Mouse (Mus musculus): Measurements from ENCODE around the gene Irf6. TPM values are rescaled to one million over a fixed set of nuclear protein-coding genes. Genes with fewer than 3 reads are reported as not detected.

Irf6 gene
- total RNA-seq (2021) = 1 to 10 TPM in 1 of 2 experiments, under 1 TPM in 1; 0.33 to 1.2 TPM
- long read RNA-seq, experiment 1, partial matches to known transcripts = 1 of 2 reads
- long read RNA-seq, experiment 1, other reads (novel, unspliced or antisense) = 0 of 2 reads
- long read RNA-seq, experiment 2 = 0 reads

DNA sequence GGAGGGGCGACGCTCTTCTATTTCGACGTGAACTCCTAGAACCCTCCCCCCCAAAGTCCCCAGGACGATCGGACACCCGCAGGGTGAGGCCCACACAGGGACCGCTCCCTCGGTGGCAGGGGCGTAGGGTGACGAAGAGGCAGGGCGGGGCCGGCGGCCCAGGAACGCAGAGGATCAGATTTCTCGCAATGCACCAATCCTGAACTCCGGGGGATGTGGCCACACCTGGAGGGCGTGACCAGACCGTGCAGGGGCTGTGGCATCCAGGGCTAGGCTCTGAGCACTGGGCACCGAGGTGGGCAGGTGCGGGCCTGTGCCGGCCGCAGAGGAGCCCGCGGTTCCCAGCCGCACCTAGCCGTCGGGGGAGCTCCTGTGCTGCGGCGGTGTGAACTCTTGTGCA, at the start of gene Irf6:
Irf6 (plus strand) TSS at position 240 of the 400 bp plus-strand sequence.
- peak; percentile 37 to 38 for DNase-seq (ENCODE audit: low spot score in 2 of 2)

DNA sequence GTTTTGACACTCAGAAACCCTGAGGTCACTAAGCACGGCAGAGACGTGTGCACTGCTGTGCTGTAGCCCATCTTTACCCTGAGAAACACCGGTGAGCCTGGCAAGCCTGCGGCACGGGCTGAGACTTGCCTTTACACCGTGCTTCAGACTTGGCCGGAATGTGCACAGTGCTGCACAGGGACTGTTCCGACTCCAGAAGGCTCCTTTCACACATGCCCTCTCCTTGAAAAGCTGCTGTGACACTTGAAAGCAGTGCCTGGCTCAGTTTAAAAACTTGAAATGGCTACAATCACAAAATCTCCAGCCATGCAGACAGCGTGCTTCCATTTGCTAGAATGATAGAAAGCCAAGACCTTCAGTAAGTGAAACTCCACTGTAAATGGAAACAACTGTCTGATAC, 40.8 kb upstream of the Irf6 start:
- DNase-seq (ENCODE audit: low spot score in 2 of 2) = no peak

GRCm38 (mm10) chr1:193122793-193123192, 30.1 kb upstream of the Irf6 start:
- no peak for DNase-seq (ENCODE audit: low spot score in 2 of 2)

GRCm38 (mm10) chr1:193123290-193123689, 29.6 kb upstream of the Irf6 start:
- DNase-seq (ENCODE audit: low spot score in 2 of 2) = no peak

DNA sequence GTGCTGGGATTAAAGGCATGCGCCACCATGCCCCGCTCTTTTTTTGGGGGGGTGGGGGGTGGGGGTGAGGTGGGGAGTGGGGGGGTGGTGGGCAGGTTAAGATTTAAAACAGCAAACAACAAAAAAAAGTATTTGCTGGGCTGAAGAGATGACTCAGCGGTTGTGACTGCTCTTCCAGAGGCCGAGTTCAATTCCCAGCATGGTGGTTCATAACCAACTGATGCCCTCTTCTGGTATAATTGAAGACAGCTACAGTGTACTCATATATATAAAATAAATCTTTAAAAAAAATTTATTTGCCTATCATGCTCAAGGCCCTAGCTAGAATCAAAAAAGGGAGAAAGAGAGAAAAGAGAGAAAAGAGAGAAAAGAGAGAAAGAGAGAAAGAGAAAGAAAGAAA, 27.1 kb upstream of the Irf6 start:
- DNase-seq (ENCODE audit: low spot score in 2 of 2) = no peak

GRCm38 (mm10) chr1:193128055-193128454, 24.9 kb upstream of the Irf6 start:
- no peak for DNase-seq (ENCODE audit: low spot score in 2 of 2)

DNA sequence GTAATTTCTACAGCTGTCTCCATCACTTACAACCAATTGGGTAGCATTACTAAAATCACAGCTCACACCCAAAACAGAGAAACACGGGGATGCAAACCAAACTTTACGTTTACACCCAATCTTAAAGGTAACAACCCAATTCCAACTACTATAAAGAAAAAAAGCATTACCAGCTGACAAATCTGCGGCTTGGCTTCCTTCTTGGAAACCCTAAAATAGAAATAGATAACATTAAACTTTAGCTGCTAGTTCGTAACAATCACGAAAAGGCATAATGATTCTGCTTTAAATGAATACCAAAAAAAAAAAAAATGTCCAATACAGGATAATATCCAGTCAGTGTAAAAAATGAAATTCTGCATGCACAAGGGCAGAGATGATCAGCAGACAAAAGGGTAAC, 23.6 kb upstream of the Irf6 start:
- no peak for DNase-seq (ENCODE audit: low spot score in 2 of 2)

- peak; percentile 97 to 98 for DNase-seq (ENCODE audit: low spot score in 2 of 2)
Observed at GRCm38 (mm10) chr1:193129786-193130455, 23.0 kb upstream of the Irf6 start, which contains the start of gene Diexf. Gene Diexf, minus strand, starts transcription at chr1:193130272.

DNA sequence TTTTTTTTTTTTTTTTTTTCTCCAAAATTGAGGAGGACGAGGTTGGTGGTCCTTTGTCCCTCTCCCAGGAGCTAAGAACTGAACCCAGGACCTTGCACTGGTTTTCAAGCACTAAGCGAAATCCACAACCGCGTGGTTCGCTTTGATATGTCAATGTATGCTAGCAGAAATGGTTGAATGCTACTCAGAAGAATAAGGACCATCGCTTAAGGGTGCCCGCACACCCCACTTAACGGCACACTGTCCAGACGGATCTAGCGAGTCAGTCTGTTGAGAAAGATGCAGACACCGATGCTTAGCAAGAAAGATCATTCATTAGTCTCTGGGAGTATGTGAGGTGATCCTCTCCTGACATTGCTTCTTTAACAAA, 22.5 kb upstream of the Irf6 start:
- peak in 1 of 2 experiments; percentile 21 for DNase-seq (ENCODE audit: low spot score in 2 of 2)

- DNase-seq (ENCODE audit: low spot score in 2 of 2) = no peak
Observed at GRCm38 (mm10) chr1:193130839-193131238, 22.1 kb upstream of the Irf6 start.

DNA sequence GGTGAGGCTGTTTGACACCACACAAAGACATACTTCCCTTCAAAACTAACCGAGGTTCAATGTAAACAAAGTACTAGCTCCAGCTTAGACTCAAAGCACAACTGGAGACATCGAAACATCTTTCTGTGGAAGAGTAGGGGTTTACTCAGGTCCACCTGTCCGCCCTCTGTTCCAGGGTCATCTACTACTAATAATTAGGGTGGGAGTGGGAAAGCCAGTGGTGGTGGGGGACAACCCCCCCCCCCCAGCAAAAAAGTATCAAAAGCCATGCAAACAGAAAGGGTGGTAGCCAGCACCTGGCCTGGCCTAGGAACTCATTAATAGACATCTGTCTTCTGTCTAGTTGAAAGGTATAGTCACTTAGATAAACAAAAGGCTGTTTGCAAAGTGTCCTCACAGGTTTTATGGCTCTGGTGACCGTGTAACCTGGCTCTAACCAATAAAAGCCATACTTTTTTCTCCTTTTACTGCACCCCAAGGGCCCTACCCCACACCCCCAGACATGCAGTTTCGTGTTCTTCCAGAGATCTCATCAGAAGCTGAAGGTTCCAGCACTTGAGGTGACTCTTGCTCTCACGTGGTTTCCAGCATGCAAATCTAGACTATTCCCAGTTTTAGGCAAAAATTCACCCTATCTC, 21.5 kb upstream of the Irf6 start:
- no peak for DNase-seq (ENCODE audit: low spot score in 2 of 2)

- DNase-seq (ENCODE audit: low spot score in 2 of 2) = no peak
Observed at GRCm38 (mm10) chr1:193132385-193132784, 20.5 kb upstream of the Irf6 start.

DNA sequence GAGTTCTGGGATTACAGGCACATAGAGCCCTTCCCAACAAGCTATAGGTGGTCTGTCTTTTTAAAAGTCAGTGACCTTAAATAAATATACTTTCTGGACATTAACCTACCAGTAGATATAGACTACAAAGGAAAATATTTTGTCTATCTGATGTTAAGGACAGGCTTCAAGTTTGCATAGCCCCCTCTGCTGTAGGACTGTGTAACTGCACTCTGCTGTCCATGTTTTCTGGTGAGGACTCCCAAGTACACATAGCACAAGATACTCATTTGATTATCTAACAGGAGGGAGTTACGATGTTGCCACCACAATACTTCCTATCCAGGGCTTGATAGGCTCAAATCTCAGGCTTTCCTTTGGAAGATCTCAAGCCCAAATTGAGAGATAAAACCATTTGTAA, 19.2 kb upstream of the Irf6 start:
- no peak for DNase-seq (ENCODE audit: low spot score in 2 of 2)

DNA sequence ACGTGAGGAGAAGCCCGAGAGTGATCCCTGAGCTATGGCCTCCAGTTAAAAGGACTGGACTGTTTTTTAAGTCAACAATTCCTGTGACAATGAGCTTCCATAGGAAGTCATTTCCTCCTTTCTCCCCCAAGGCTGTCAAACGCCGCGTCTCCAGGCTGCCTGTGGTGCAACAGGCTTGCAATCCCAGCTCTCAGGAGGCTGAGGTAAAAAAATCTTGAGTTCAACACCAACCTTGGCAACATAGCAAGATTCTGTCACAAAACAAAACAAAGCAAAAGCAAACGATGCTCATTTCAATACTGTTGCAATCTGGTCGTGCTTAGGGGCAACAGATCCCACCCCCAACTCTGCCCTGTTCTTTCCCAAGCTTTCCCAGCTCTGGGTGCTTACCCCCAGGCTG, 14.8 kb upstream of the Irf6 start:
- no peak for DNase-seq (ENCODE audit: low spot score in 2 of 2)

DNA sequence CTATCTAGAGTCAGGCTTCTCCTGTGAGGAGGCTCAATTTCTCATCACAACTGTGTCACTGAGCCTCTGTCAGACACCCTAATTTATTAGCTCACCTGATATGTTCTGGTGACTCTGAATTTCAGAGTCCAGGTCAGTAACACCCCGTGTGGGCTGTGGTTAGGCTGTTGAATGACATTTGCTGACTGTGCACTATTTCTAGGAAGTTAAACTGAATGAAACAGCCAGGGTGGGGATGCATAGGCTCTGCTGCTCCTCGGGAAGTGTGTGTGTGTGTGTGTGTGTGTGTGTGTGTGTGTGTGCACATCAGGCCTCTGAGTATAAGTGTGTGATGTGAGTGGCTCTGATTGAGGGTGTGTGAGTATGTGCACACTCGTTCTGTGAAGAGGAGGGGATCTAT, 14.2 kb upstream of the Irf6 start:
- no peak for DNase-seq (ENCODE audit: low spot score in 2 of 2)

DNA sequence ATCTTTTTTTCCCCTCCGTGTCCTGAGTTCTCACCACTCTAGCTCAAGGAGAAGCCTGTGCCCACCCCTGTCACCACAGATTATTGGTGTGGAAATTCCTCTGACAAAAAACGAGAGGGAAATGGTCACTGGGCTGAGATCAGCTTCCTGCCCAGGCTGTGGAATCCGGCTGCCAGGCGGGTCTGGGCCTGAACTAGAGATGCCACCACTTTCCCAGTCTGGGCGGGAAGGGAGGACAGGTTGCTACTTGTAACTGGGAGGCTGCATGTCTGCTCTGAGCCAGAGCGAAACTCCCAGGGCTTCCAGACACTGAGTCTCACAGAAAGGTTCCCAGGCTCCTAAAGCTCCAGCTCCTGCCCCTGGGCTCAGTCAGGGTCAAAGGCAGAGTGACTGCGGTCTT, 11.8 kb upstream of the Irf6 start:
- no peak for DNase-seq (ENCODE audit: low spot score in 2 of 2)

DNA sequence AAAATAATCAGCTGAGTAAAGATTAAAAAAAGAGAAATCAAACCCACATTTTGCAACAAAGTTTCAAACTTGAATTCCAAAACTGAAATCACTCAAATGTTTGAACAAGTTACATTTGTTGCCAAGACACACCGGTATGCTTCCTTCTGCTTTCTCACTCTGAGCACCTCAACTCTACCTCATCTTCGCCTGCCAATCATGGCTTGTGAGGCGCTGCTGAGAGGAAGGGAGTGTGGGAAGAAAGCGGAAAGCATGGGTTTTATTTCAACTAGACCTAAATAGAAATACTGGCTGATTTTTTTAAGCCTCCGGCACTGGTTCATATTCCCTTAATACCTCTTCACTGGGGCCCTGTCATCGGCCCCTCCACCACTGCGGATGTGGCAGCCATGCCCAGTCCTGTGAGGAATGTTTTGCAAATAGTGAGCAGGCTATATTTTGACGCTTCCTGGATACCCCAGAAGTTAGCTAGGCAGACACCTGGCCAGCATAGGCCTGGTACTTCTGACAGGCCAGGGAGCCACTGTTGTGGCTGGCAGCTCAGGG, 10.3 kb upstream of the Irf6 start:
- DNase-seq (ENCODE audit: low spot score in 2 of 2) = no peak

GRCm38 (mm10) chr1:193144516-193144915, 8.4 kb upstream of the Irf6 start:
- DNase-seq (ENCODE audit: low spot score in 2 of 2) = no peak

DNA sequence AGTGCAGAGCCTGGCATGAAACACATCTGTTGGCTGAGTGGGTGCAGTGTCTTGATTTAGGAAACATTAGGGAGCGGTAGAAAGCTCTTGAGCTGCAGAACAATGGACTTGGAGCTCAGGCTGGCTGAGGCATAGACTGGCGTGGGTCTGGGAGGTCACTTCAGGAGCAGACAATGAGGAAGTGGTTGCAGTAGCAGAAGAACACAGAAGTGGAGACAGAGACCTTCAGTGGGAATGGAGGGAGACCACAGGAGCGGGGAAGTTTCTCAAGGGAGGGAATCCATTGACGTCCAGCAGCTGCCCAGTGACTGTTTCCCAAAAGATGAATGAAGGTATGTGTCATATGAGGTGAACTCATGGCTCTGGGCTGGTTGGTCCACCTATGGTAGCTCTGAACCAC, 7.8 kb upstream of the Irf6 start:
- DNase-seq (ENCODE audit: low spot score in 2 of 2) = no peak

GRCm38 (mm10) chr1:193146416-193146815, 6.5 kb upstream of the Irf6 start:
- DNase-seq (ENCODE audit: low spot score in 2 of 2) = no peak

GRCm38 (mm10) chr1:193149231-193149630, 3.7 kb upstream of the Irf6 start:
- DNase-seq (ENCODE audit: low spot score in 2 of 2) = no peak

DNA sequence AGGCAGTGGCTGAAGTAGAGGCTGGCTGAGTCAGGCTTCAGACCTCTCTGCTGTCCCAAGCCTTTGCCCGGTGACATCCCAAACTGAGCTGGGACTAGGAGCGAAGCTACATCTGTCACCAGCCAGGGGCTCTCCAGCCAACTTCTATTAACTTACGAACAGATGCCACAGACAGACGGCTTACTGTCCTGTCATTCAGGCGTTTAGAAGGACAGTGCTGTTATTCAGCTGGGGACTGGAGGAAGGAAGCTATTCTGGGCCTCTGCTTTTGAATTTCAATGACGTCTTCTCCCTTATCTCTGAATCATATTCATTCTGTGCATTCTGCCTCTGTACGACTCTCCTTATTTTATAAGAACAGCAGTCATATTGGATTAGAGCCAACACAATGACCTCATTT, 1.8 kb upstream of the Irf6 start:
- no peak for DNase-seq (ENCODE audit: low spot score in 2 of 2)
